Mouse (Mus musculus) c-Kit-positive CD71-negative TER-119-negative erythroid progenitor cells, embryonic 14.5 days (primary cell): Measurements from ENCODE around the gene Rarb.

Source experiments
- DNase-seq: peaks from one replicate; pipeline ENCODE4 v3.0.0-alpha.2; 2013; ENCODE audit warnings: low read depth

Rarb gene

GRCm38 (mm10) chr14:16537433-16537832 is 281.5 kb downstream of the Rarb start:
- no peak for DNase-seq

DNA sequence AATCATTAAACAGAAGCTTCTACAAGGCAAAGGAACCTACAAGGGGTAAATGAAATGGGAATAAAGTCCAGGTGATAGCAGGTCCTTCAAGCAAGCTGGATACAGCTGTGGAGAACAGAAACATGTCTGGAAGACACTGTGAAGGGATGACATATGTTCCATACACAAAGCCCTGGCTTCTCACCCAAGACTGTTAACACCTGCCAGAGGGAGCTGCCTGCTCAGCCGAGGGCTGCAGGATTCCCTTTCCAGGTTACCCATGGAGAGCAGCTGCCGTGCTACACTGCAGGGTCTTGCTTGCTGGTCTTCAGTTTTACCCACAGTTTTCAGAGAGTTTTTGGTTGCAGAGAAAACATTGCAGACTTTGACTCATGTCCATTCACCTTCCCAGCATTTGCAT is 290.3 kb downstream of the Rarb start:
- no peak for DNase-seq

- DNase-seq, result no peak
These were observed 292.8 kb downstream of the Rarb start for GRCm38 (mm10) chr14:16526120-16526519.

DNA sequence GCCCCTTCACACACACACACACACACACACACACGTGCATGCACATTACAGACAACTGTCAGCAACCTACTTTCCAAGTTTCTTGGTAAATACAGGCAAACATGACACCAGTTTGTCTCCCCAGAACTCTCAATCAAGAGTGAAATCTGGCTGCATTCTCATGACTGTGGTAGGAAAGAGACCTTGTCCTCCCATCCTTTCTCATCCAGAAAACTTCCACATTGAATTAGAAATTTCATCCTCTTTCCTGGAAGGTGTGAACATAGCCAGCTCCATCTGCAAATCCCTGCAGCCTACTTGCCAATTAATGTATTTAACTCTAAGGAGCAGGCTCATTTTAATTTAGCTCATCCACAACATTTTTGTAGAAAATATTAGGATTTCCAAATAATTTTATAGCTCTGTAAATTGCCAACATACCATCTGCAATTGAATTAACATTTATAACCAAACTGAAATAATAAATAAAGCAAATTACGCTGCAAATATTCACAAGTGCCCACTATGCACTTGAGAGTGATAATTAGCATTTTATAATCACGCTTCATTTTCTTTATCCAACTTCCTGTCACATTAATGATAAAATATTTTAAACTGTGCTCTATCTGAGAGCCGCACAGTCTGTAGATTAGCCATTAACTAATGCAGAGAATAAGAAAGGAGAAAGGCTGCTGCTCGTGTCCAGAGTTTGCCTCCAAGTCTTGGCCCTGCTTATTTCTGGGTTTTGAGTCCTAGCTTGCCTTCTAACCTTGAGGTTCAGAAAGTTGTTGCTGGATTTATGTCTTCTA is 293.6 kb downstream of the Rarb start:
- no peak for DNase-seq

- no peak for DNase-seq
These were observed 296.1 kb downstream of the Rarb start for GRCm38 (mm10) chr14:16522852-16523251.

DNA sequence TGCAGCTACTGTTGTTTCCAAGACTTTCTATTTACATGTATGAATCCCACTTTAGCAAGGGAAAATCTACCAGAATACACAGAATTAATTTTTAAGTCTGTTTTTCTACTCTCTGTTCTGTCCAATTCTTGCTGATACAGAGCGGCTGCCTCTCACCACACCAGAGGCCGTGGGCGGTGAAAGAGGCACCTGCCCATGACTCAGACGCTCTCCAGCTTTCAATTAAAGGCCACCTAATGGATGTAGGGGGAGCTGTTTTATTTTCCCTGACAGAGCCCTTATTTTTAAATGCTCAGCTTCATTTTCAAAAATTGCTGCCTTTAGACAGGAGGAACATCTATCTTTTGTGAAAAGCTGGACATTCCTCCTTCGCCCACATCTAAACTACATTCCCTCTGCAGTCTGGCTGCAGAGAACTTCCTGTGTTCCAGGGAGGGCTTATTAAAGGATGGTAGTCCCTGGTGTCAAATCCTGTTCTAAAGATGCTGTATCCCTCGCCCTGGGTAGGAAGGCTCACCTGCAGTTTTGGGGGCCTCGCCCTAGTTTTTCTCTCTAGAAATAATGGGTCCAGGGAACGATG is 299.3 kb downstream of the Rarb start:
- peak; percentile 9 for DNase-seq

- no peak for DNase-seq
These were observed 301.0 kb downstream of the Rarb start for GRCm38 (mm10) chr14:16517958-16518357.

GRCm38 (mm10) chr14:16515731-16516130 is 303.2 kb downstream of the Rarb start:
- DNase-seq, result no peak

DNA sequence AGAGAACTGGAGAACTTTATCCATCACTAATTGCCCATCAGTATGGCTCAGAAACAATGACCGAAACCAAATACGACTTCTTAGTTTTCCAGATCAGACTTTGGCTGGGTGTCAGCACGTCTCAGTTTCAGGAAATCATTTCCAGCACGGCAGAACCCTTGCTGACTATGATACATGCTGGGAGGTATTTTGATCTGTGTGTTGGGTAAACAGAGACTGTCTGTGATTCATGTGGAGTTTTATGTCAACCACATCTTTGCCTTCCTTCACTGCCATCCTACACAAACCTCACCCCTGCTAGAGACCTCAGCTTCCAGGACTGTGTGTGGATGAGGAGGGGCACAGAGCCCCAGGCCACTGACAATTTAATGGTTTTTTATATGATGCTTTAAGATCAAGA is 308.4 kb downstream of the Rarb start:
- DNase-seq, result no peak

GRCm38 (mm10) chr14:16509825-16510224 is 309.1 kb downstream of the Rarb start:
- no peak for DNase-seq

GRCm38 (mm10) chr14:16508760-16509159 is 310.2 kb downstream of the Rarb start:
- DNase-seq, result no peak

DNA sequence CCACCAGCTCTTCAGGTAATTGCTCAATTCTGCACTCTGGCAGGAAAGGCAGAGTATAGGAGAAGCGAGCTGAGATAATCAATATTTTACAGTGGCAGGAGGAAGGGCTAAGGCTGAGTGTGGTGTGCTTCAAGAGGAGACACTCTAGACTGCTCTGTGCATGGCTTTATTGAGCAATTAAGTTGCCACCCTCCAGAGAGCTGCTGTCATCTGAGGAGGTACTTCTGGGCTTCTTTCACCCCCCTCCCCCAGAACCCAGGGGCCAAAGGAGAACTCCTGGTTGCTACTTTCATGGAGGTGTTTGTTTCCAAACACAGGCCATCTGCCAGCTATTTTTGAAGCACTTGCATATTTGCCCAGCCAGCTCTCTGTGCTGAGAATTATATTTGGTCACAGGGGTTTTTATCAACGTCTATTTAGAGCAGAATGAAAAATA is 321.7 kb downstream of the Rarb start:
- no peak for DNase-seq

DNA sequence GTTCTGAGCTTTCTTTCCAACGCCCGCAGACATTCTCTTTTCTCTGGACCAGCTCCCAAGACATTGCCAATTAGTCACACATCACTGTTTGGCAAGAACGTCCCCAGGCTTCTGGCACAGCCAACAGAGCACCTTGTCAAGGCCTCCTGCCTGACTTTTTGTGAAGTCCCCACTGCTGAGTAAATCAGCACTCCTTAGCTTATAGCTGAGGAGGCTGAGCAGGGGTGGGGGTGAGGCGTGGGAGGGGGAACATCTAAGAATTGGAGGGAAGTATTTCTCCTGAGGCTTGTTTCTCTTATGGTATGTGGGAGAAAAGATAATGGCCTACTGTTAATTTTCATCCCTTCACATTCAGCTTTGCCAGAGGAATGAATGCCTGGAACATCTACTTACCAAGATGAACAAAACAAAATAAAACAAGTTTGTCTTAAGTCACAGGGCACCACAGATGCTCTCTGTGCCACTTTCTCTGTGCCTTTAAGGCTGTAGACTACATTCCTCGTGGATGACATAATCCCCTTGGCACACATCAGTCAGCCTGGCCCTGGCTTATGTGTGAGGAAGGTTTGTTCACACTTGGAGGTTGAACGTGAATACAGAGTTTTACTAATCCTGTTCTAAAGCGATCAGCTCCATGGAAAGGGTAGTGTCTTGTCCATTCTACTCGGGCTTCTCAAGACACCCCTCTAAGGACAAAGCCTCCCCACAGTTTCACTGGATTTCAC is 335.1 kb downstream of the Rarb start:
- DNase-seq, result no peak

- no peak for DNase-seq
These were observed 338.3 kb downstream of the Rarb start for GRCm38 (mm10) chr14:16480621-16481020.

GRCm38 (mm10) chr14:16479521-16479920 is 339.4 kb downstream of the Rarb start:
- DNase-seq, result no peak

GRCm38 (mm10) chr14:16478606-16479323 is 340.2 kb downstream of the Rarb start:
- no peak for DNase-seq

- no peak for DNase-seq
These were observed 370.5 kb downstream of the Rarb start for GRCm38 (mm10) chr14:16448269-16448987.

DNA sequence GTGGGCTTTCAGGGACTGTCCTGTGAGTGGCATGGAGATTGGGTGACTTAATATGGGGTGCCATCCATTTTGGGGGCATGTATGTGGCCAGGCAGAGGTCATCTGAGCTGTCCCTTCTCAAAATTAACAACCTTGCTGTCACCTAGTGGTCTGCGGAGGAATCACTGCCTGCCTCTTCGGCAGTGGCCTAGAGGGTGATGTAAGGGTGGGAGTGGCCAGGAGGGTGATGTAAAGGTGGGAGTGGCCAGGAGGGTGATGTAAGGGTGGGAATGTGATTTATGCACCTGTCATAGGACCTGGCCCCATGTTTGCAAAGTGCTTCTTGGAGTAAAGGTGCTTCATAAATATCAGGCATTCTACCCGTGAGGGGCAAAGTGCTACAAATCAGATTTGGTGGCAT is 371.4 kb downstream of the Rarb start:
- DNase-seq, result peak; percentile 36

DNA sequence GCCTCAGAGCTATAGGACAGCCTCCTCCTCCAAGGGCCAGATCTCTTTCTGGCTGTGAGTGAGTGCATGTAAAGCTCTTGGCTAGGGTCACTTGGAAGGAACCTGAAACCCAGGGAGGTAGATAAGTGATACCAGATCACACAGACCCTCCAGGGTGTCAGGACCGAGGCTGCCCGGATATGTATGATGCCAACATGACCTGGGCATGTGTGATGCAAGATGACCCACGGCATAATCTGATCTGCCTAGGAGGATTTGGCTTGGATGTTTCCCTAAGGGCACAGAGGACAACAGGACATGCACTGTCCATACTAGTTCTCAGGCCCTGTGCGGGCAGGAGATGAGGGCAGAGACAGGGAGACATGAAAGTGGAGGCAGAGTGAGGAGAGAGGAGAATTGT is 374.1 kb downstream of the Rarb start:
- DNase-seq, result no peak

- no peak for DNase-seq
These were observed 379.4 kb downstream of the Rarb start for GRCm38 (mm10) chr14:16439385-16440126.

GRCm38 (mm10) chr14:16437386-16437785 is 381.6 kb downstream of the Rarb start:
- no peak for DNase-seq
